Mouse (Mus musculus): Measurements from ENCODE around the gene Dnmt1.

DNA sequence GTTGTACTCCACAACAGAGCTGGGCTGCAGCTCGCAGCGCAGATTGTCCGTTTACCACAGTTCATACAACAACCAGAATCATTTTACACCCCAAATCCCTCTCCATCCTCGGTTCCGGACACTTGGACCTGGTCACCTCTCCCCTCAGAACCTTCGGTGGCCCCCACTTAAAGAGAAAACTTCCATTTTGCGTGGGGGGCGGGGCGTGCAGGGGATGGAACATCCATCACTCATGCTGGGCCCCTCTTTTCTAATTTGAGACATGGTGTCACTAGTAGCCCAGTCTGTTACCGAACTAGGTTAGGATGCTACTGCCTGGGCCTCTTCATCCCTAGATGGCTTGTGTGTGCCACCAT lies 81.0 kb downstream of the Dnmt1 start:
- TF ChIP-seq TAL1 (conservative IDR thresholded peaks at IDR 0.05; ENCODE audit: low read depth, low read length) (no peak), GATA1 (IDR thresholded peaks at IDR 0.05; ENCODE audit: borderline replicate concordance, low read length) (no peak), CTCF (IDR thresholded peaks at IDR 0.05; ENCODE audit: low read depth, low read length) (no peak)

All from G1E (cell line).